Mouse (Mus musculus) neural tube, embryonic 14.5 days (tissue): ENCODE data around the gene Rbms3. TPM values are rescaled to one million over a fixed set of nuclear protein-coding genes. Genes with fewer than 3 reads are reported as not detected.

Source experiments
- ATAC-seq: fragments of 200-750 bp; cut with Nextera tagmentation; 2 replicates; pipeline ENCODE4 v1.8.0; 2017; ENCODE audit warnings: low read depth, mild to moderate bottlenecking, moderate TSS enrichment, moderate library complexity
- H3K27ac ChIP-seq: fragments of 300-500 bp; sonication (generic); 2 replicates; pipeline ENCODE4 v1.5.1; 2014; ENCODE audit warnings: low read depth, mild to moderate bottlenecking, control low read depth, low read length, moderate library complexity, mixed read lengths
- H3K27me3 ChIP-seq: fragments of 300-500 bp; sonication (generic); 2 replicates; pipeline ENCODE4 v1.6.1; 2014; ENCODE audit warnings: low read length; ENCODE audit not compliant: control insufficient read depth, insufficient read depth
- H3K36me3 ChIP-seq: fragments of 300-500 bp; sonication (generic); 2 replicates; pipeline ENCODE4 v1.6.1; 2014; ENCODE audit warnings: low read length, mixed read lengths; ENCODE audit not compliant: control insufficient read depth, insufficient read depth
- H3K4me1 ChIP-seq: fragments of 300-500 bp; sonication (generic); 2 replicates; pipeline ENCODE4 v1.6.1; 2014; ENCODE audit warnings: low read length; ENCODE audit not compliant: control insufficient read depth, insufficient read depth
- H3K4me2 ChIP-seq: fragments of 300-500 bp; sonication (generic); 2 replicates; pipeline ENCODE4 v1.6.1; 2014; ENCODE audit warnings: mild to moderate bottlenecking, low read depth, low read length, control low read depth
- H3K4me3 ChIP-seq: fragments of 300-500 bp; sonication (generic); 2 replicates; pipeline ENCODE4 v1.5.1; 2014; ENCODE audit warnings: low read depth, low read length, control low read depth, mixed read lengths
- H3K9ac ChIP-seq: fragments of 300-500 bp; sonication (generic); replicated peaks from 2 replicates; pipeline ENCODE4 v1.6.1; 2014; ENCODE audit warnings: low read depth, mild to moderate bottlenecking, control low read depth, low read length, mixed read lengths
- H3K9me3 ChIP-seq: fragments of 300-500 bp; sonication (generic); 2 replicates; pipeline ENCODE4 v1.6.1; 2016; ENCODE audit warnings: low read length; ENCODE audit not compliant: control insufficient read depth
- WGBS: fragments of 180-500 bp; shearing (Covaris S2); extraction: QIAGEN DNeasy Blood & Tissue Kit; methylation state at CpG from one replicate; pipeline ENCODE4 v1.1.7; 2014; 5-methylcytosine and 5-hydroxymethylcytosine counted together
- polyA plus RNA-seq: library from polyadenylated mRNA; unstranded; fragments of >200 nt; fragmentation: Nextera tagmentation; extraction: Ambion mirVana; gene quantifications from 2 replicates; pipeline ENCODE4 v1.2.1, GENCODE M21; 2014

The Rbms3 gene
- polyA plus RNA-seq, 1 experiment from 2014 or later = 79.5 TPM

GRCm38 (mm10) chr9:116813396-116813795 is 816.3 kb downstream of the Rbms3 start:
- Histone ChIP-seq H3K4me2 (no peak overlapping the region), H3K27me3 (no peaks in the 10 kb centered on the region), H3K4me1 (peaks cover 4% of the 10 kb centered on the region; the same call in 1 of the 2 replicates), H3K36me3 (no peaks in the 10 kb centered on the region), H3K9ac (no peak overlapping the region), H3K9me3 (no peaks in the 10 kb centered on the region), H3K4me3 (no peak overlapping the region), H3K27ac (peak overlapping the region; percentile 34; the same call in 1 of the 2 replicates)
- no peak for ATAC-seq
- WGBS = 77% methylated on average over 2 of the region's 2 CpGs

DNA sequence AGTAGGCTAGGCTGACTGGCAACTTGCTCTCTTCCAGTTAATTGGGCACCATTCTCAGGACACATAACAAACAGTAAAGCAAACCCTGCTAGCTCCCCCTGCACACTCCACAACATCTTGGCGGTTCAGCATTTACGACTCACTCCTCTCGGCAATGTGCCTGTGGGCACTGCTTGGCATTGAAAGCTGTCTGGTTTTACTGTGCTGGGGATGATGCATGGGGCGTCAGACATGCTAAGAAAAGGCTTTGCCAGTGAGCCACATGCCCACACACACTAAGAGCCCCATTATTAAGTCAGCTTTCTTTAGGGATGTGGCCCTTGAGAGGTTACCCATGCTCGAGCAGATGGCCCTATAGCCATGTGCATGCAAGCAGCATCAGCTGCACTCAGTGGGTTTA is 820.5 kb downstream of the Rbms3 start:
- Histone ChIP-seq H3K27ac (no peak overlapping the region), H3K27me3 (no peaks in the 10 kb centered on the region), H3K9ac (no peak overlapping the region), H3K4me1 (peaks cover 10% of the 10 kb centered on the region; the same call in 1 of the 2 replicates), H3K9me3 (no peaks in the 10 kb centered on the region), H3K36me3 (no peaks in the 10 kb centered on the region), H3K4me3 (no peak overlapping the region), H3K4me2 (no peak overlapping the region)
- WGBS = 32% methylated on average over 5 of the region's 5 CpGs
- ATAC-seq = peak; percentile 71

DNA sequence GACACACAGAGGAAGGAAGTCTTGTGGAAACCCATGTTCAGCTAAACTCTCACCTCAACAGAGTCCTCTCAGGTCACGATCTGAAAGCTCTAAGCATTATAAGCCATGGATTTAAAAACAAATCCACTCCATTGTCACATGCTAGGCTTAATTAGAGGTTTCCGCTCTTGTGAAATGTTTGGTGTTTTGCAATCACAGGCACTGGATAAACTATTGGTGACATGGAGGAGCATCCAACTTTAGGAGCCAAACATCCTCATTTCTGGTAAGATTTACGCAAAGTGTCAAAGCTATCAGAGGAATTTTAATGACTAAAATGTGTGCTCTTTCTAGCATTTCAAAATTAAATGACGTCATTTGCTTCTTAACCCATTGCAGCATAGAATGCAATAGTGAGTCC is 821.3 kb downstream of the Rbms3 start:
- Histone ChIP-seq H3K27me3 (no peaks in the 10 kb centered on the region), H3K4me1 (peaks cover 7% of the 10 kb centered on the region; the same call in 1 of the 2 replicates), H3K4me2 (no peak overlapping the region), H3K9me3 (no peaks in the 10 kb centered on the region), H3K27ac (0 out of 2 replicates have a peak overlapping the region, but pooled peaks have one; percentile 29), H3K4me3 (no peak overlapping the region), H3K9ac (no peak overlapping the region), H3K36me3 (no peaks in the 10 kb centered on the region)
- no peak for ATAC-seq
- WGBS = 76% methylated on average over 4 of the region's 4 CpGs

DNA sequence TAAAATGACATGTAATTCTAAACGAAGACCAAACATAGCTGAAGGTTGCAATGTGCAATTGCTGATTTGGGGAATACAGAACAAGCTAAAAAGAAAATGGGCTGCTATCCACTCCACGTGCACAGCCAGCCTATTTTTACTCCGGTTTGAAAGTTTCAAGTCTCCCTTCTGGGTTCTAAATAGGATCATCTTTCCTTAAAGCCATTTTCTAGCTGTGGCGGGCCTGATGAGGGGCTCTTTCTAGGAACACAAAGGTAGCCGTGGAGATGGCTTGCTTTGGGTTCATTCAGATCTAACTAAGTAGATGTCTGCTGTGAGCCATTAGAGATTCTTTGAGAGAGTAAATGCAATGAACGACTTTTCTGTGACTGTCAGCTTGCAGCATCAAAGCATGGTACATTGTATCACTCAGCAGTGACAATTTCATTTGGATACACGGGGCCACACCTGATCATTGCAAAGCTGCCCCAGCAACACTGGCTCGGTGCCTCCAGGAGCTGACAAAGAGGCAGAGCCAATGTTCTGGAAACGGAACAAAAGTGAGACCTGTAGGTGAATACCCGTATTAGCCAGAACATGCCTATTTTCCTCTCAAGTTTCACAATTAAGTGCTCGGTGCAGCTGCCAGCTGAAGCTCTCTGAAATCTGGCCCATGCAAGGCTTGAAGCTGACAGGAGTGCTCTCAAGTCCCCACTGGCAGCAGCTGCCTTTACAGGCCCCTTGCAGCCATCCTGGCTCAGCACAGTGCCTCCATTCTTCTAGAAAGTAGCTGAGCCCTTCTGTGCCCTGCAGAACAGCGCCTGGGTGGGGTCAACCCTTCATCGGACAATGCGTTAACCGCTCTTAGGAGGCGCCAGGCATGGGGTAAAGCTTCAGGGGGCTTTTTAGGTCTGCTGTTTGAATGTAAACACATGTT is 822.3 kb downstream of the Rbms3 start:
- Histone ChIP-seq H3K36me3 (no peaks in the 10 kb centered on the region), H3K9me3 (no peaks in the 10 kb centered on the region), H3K27me3 (no peaks in the 10 kb centered on the region), H3K4me3 (no peak overlapping the region), H3K9ac (no peak overlapping the region), H3K4me2 (no peak overlapping the region), H3K27ac (peak overlapping the region; percentile 70), H3K4me1 (peaks cover 5% of the 10 kb centered on the region; the same call in 1 of the 2 replicates)
- ATAC-seq = peak; percentile 72; the same call in 1 of the 2 replicates
- WGBS = 11% methylated on average over 16 of the region's 16 CpGs

GRCm38 (mm10) chr9:116803292-116803731 is 826.4 kb downstream of the Rbms3 start:
- no peaks in the 10 kb centered on the region for H3K27me3 ChIP-seq
- H3K27ac ChIP-seq = no peak overlapping the region
- H3K9ac ChIP-seq = no peak overlapping the region
- H3K4me3 ChIP-seq = no peak overlapping the region
- no peaks in the 10 kb centered on the region for H3K9me3 ChIP-seq
- no peaks in the 10 kb centered on the region for H3K36me3 ChIP-seq
- WGBS = 56% methylated on average over 3 of the region's 3 CpGs
- no peak for ATAC-seq
- no peak overlapping the region for H3K4me2 ChIP-seq
- peaks cover 5% of the 10 kb centered on the region; the same call in 1 of the 2 replicates for H3K4me1 ChIP-seq

DNA sequence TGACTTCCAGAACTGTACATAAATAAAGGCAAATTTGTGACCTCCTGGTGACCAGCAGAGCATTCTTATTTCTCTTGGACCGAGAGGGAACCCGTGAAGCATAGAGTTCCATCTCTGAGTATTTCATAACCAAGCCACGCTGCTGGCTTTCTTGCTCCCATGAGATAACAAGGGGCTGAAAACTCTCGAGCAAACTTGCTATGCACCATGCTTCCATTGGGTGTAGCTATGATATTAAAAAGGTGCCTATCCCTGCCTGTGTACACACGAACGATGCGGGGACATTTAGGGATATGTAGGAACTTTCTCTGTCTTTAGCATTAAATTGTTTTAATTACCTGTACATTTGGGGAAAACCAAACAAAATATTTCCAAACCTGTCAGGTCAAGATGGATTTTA is 827.1 kb downstream of the Rbms3 start:
- 79% methylated on average over 7 of the region's 7 CpGs for WGBS
- H3K36me3 ChIP-seq = no peaks in the 10 kb centered on the region

GRCm38 (mm10) chr9:116795240-116795955 is 834.3 kb downstream of the Rbms3 start:
- no peak overlapping the region for H3K9ac ChIP-seq
- no peak overlapping the region for H3K4me2 ChIP-seq
- ATAC-seq = no peak
- no peaks in the 10 kb centered on the region for H3K27me3 ChIP-seq
- no peaks in the 10 kb centered on the region for H3K9me3 ChIP-seq
- WGBS = 31% methylated on average over 2 of the region's 2 CpGs
- H3K4me3 ChIP-seq = no peak overlapping the region
- no peaks in the 10 kb centered on the region for H3K4me1 ChIP-seq
- H3K36me3 ChIP-seq = no peaks in the 10 kb centered on the region
- no peak overlapping the region for H3K27ac ChIP-seq

More for the DNA sequence above, 827.1 kb downstream of the Rbms3 start:
- no peaks in the 10 kb centered on the region for H3K27me3 ChIP-seq
- H3K9me3 ChIP-seq = no peaks in the 10 kb centered on the region
- no peak overlapping the region for H3K4me2 ChIP-seq
- H3K4me1 ChIP-seq = peaks cover 4% of the 10 kb centered on the region; the same call in 1 of the 2 replicates
- H3K9ac ChIP-seq = no peak overlapping the region
- H3K27ac ChIP-seq = no peak overlapping the region
- H3K4me3 ChIP-seq = no peak overlapping the region
- ATAC-seq = no peak

DNA sequence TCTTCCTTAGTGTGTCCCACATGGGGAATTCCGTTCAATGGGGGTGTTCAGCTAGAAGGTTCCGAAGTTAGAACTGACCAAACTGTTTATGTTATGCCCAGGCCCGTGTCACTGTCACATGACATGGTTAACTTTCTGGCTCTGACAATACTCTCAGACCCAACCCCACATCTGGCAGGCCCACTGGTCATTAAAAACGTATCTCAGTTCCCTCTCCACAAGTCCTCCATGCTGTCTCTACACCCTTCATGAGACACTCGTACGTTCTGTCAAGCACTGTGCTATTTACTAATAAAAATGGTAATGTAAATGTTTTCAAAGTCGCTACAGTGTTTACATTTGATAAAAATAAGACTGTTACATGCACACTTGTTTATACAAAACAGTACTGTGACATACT is 837.9 kb downstream of the Rbms3 start:
- H3K4me2 ChIP-seq = no peak overlapping the region
- no peak overlapping the region for H3K9ac ChIP-seq
- no peaks in the 10 kb centered on the region for H3K9me3 ChIP-seq
- no peaks in the 10 kb centered on the region for H3K36me3 ChIP-seq
- no peaks in the 10 kb centered on the region for H3K4me1 ChIP-seq
- H3K4me3 ChIP-seq = no peak overlapping the region
- 83% methylated on average over 7 of the region's 7 CpGs for WGBS
- no peak overlapping the region for H3K27ac ChIP-seq
- no peaks in the 10 kb centered on the region for H3K27me3 ChIP-seq
- ATAC-seq = no peak
